Mouse (Mus musculus) midbrain, embryonic 11.5 days (tissue): Measurements from ENCODE around the gene Olig3. TPM values are rescaled to one million over a fixed set of nuclear protein-coding genes. Genes with fewer than 3 reads are reported as not detected.

Experiments
- ATAC-seq: fragments of 200-750 bp; cut with Nextera tagmentation; 2 replicates; pipeline ENCODE4 v1.8.0; 2017; ENCODE audit warnings: moderate TSS enrichment, moderate library complexity; ENCODE audit not compliant: low FRiP score
- DNase-seq: peaks from one replicate; pipeline ENCODE4 v3.0.0; 2015; ENCODE audit warnings: low spot score; ENCODE audit errors: missing footprints
- H3K27ac ChIP-seq: fragments of 300-500 bp; sonication (generic); 2 replicates; pipeline ENCODE4 v1.5.1; 2014; ENCODE audit warnings: low read depth, low read length
- H3K27me3 ChIP-seq: fragments of 300-500 bp; sonication (generic); 2 replicates; pipeline ENCODE4 v1.6.1; 2014; ENCODE audit warnings: mild to moderate bottlenecking, low read length, moderate library complexity, mixed read lengths; ENCODE audit not compliant: control insufficient read depth, insufficient read depth
- H3K36me3 ChIP-seq: fragments of 300-500 bp; sonication (generic); 2 replicates; pipeline ENCODE4 v1.6.1; 2014; ENCODE audit warnings: mild to moderate bottlenecking, low read length, moderate library complexity, mixed read lengths; ENCODE audit not compliant: control insufficient read depth, insufficient read depth
- H3K4me1 ChIP-seq: fragments of 300-500 bp; sonication (generic); 2 replicates; pipeline ENCODE4 v1.6.1; 2014; ENCODE audit warnings: low read length; ENCODE audit not compliant: control insufficient read depth, insufficient read depth
- H3K4me2 ChIP-seq: fragments of 300-500 bp; sonication (generic); 2 replicates; pipeline ENCODE4 v1.6.1; 2014; ENCODE audit warnings: mild to moderate bottlenecking, moderate library complexity
- H3K4me3 ChIP-seq: fragments of 300-500 bp; sonication (generic); 2 replicates; pipeline ENCODE4 v1.5.1; 2014; ENCODE audit warnings: low read depth, low read length
- H3K9ac ChIP-seq: fragments of 300-500 bp; sonication (generic); 2 replicates; pipeline ENCODE4 v1.6.1; 2014; ENCODE audit warnings: low read length
- H3K9me3 ChIP-seq: fragments of 300-500 bp; sonication (generic); 2 replicates; pipeline ENCODE4 v1.6.1; 2016; ENCODE audit warnings: low read length; ENCODE audit not compliant: control insufficient read depth
- WGBS: fragments of 180-500 bp; shearing (Covaris S2); extraction: QIAGEN DNeasy Blood & Tissue Kit; methylation state at CpG from one replicate; pipeline ENCODE4 v1.1.7; 2014; 5-methylcytosine and 5-hydroxymethylcytosine counted together
- polyA plus RNA-seq: library from polyadenylated mRNA; unstranded; fragments of >200 nt; fragmentation: Nextera tagmentation; extraction: Ambion mirVana; gene quantifications from 2 replicates; pipeline ENCODE4 v1.2.1, GENCODE M21; 2014

The Olig3 gene
- polyA plus RNA-seq, 1 experiment from 2014 or later, result 18.7 TPM

DNA sequence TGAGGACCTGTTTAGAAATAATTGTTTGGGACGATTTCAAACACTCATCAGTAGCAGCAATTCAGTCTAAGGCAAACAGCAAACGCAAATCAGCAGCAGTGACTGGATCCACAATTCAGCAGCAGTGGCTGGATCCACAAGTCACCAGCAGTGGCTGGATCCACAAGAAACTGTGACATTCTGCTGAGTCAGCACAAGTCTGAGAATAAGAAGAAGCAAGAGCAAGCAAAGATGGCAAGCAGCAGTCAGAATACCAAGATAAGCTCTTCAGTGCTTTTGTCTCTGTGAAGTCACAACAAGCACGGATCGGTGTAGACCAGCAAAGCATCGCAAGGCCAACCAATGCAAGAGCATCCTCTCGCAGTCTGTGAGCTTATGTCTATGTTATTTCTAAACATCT lies 12.3 kb upstream of the Olig3 start:
- Histone ChIP-seq H3K36me3 (no peaks in the 10 kb centered on the region), H3K9me3 (no peaks in the 10 kb centered on the region), H3K4me3 (no peak overlapping the region), H3K4me2 (no peak overlapping the region), H3K27ac (no peak overlapping the region), H3K27me3 (peaks cover 54% of the 10 kb centered on the region), H3K4me1 (peaks cover 5% of the 10 kb centered on the region; the same call in 1 of the 2 replicates), H3K9ac (no peak overlapping the region)
- DNase-seq, result no peak
- 86% methylated on average over 6 of the region's 6 CpGs for WGBS
- no peak for ATAC-seq

DNA sequence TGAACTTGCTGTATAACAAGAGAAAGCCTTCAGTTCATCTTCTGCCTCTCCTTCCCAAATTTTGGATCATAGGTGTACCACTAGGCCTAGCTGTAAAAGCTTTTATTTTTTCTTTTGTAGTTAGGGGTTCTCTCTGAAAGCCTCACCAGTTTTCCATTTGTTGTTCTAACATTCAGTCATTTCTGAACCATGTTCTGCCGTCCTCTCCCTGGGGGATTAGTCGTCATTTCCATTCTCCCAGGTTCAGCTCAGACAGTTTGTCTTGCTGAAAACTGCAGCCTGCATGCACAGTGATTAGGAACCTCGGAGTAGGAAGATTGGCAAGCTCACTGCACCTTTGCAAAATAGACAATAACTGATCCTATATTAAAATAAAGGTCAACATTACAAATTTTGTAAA lies 7.0 kb upstream of the Olig3 start:
- Histone ChIP-seq H3K4me1 (peaks cover 7% of the 10 kb centered on the region; the same call in 1 of the 2 replicates), H3K27me3 (peaks cover 53% of the 10 kb centered on the region), H3K27ac (no peak overlapping the region), H3K36me3 (no peaks in the 10 kb centered on the region), H3K4me2 (no peak overlapping the region), H3K9ac (no peak overlapping the region), H3K4me3 (no peak overlapping the region), H3K9me3 (no peaks in the 10 kb centered on the region)
- WGBS, result 33% methylated on average over 3 of the region's 3 CpGs
- DNase-seq (no peak), ATAC-seq (no peak)

DNA sequence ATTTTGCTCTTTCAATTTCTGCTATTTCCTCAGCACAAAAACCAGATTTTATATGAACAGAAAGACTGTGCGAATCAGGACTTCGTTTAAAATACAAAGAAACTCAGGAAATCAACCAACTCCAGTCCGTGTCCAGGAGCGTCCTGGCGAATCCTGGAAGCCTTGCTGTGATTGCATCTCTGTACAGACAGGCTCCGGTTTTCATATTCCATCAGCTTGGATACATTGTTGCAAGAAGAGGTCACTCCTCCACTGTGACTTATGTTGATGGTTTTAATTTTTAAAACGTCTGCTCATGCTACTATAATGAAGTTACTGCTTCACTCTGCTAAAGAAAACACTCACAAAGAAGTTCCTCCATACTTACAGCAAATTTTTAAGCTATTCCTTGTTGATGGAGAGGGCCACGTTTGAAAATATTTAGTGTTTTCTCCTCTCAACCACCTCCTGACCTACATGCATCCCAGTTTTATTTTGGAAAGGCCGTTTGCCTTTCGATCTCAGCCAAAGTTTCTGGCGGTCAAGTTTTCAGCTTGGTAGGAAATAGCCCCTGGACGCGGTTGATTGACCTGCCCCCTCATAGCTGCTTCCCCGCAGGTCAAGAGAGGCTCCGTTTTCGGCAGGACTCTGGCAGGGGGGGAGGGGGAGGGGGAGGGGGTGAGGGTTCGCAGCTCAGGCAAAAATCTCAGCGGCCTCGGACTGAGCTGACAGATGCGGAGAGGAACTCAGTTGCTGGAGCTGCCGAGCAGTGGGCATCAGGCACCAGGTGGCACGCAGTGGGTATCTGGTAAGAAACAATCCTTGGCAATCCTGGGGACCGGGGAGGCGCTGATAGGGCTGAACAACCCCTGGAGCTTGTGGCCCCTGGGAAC lies 4.1 kb upstream of the Olig3 start:
- H3K4me2 ChIP-seq, result peak overlapping the region; percentile 26
- 2% methylated on average over 24 of the region's 24 CpGs for WGBS
- peak; percentile 35; the same call in 1 of the 2 replicates for ATAC-seq
- no peaks in the 10 kb centered on the region for H3K9me3 ChIP-seq
- no peaks in the 10 kb centered on the region for H3K36me3 ChIP-seq
- H3K27ac ChIP-seq, result no peak overlapping the region
- DNase-seq, result peak; percentile 94
- peak overlapping the region; percentile 20 for H3K4me3 ChIP-seq
- H3K27me3 ChIP-seq, result peaks cover 77% of the 10 kb centered on the region
- H3K4me1 ChIP-seq, result peaks cover 7% of the 10 kb centered on the region; the same call in 1 of the 2 replicates
- peak overlapping the region; percentile 33; the same call in 1 of the 2 replicates for H3K9ac ChIP-seq

DNA sequence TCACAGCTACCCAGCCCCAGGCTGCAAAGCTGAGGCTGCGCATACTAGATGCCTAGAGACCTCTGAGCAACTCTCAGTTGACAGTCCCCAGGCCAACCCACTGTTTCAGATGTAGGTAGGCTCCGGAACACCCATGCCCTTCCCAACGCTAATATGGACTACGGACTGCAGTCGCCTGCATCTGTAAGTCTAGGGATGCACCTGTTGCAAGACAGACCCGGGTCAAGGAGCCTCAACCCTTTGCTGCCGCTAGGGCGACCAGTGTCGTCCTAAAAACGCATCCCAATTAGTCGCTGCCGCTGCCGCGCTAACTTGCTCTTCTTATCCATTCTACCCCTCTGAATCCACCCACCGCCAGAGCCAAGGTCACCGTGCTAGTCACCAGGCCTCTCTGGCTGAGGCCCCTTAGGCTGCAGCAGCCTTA lies 3.4 kb upstream of the Olig3 start:
- Histone ChIP-seq H3K36me3 (no peaks in the 10 kb centered on the region), H3K9ac (peak overlapping the region; percentile 33; the same call in 1 of the 2 replicates), H3K27me3 (peaks cover 79% of the 10 kb centered on the region), H3K27ac (no peak overlapping the region), H3K4me1 (peaks cover 7% of the 10 kb centered on the region; the same call in 1 of the 2 replicates), H3K4me3 (peak overlapping the region; percentile 20), H3K9me3 (no peaks in the 10 kb centered on the region), H3K4me2 (peak overlapping the region; percentile 26)
- DNase-seq, result peak; percentile 96
- 2% methylated on average over 16 of the region's 16 CpGs for WGBS
- ATAC-seq, result peak; percentile 49; the same call in 1 of the 2 replicates

DNA sequence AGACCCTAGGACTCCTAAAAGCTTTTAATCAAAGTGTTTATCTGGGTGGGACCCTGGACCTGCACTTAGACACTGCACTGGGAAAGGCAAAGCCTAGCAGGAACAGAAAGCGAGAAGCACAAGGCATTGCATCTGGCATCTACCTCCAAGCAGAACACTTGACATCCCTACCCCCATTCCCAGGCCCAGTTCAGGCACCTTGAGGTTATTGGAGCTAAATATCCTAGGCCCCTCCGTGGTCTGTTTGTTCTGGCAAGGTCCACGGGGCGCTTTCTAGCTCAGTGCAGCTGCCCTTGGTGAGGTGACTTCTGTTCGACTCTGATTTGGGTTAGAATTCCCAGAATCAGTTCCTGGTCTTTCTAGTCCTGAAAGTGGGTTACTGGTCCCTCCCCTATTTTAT lies 2.7 kb upstream of the Olig3 start:
- DNase-seq, result peak; percentile 94
- Histone ChIP-seq H3K27me3 (peaks cover 80% of the 10 kb centered on the region), H3K27ac (no peak overlapping the region), H3K4me2 (no peak overlapping the region), H3K36me3 (no peaks in the 10 kb centered on the region), H3K4me3 (no peak overlapping the region), H3K9ac (no peak overlapping the region), H3K4me1 (peaks cover 7% of the 10 kb centered on the region; the same call in 1 of the 2 replicates), H3K9me3 (no peaks in the 10 kb centered on the region)
- 4% methylated on average over 5 of the region's 5 CpGs for WGBS
- ATAC-seq, result no peak

DNA sequence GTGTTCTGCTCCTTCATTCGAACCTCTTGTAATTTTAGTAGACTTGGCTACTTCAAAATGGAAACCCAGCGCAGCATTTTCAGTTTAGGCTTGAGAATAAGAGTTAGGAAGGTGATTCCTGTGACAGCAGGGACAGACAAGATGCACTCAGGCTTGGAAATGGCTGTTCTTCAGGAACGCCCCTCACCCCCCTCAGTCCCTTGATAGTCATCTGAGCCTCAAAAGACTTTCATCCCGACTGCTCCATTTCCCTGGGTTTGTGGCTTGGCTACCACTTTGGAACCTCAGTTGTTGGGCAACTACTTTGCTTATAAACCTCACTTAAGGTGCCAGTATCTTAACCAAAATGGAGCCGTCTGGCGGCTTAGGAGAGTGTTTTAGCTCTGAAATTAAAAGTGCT lies 2.2 kb upstream of the Olig3 start:
- H3K4me2 ChIP-seq, result no peak overlapping the region
- DNase-seq, result peak; percentile 93
- H3K9me3 ChIP-seq, result no peaks in the 10 kb centered on the region

DNA sequence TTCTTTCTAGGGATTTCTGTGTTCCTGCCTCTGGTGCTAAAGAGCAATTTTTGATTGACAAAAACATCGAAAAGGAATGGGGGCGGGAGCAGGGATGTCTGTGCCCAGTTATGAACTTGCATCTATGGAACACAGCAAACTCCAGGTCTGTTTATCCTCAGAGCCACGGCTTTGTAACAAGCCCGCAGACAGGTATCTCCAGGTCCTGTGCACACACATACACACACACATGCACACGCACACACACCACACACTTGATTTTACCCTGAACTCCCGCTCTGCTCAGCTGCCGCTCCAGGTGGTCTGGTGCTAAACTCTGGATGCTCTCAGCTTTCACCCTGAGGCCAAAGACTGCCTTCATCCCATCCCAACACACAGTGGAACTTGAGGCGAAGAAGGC lies 1.3 kb upstream of the Olig3 start:
- Histone ChIP-seq H3K4me1 (peaks cover 7% of the 10 kb centered on the region; the same call in 1 of the 2 replicates), H3K9me3 (no peaks in the 10 kb centered on the region), H3K36me3 (no peaks in the 10 kb centered on the region), H3K27me3 (peaks cover 88% of the 10 kb centered on the region), H3K27ac (peak overlapping the region; percentile 11; the same call in 1 of the 2 replicates), H3K4me3 (peak overlapping the region; percentile 15; the same call in 1 of the 2 replicates), H3K4me2 (peak overlapping the region; percentile 22), H3K9ac (0 out of 2 replicates have a peak overlapping the region, but pooled peaks have one; percentile 5)
- no peak for ATAC-seq
- whole genome bisulfite sequencing, result 4% methylated on average over 8 of the region's 8 CpGs
- peak; percentile 94 for DNase-seq

More for the DNA sequence above, 2.2 kb upstream of the Olig3 start:
- H3K4me1 ChIP-seq, result peaks cover 7% of the 10 kb centered on the region; the same call in 1 of the 2 replicates
- 4% methylated on average over 6 of the region's 6 CpGs for WGBS
- H3K4me3 ChIP-seq, result no peak overlapping the region
- H3K9ac ChIP-seq, result no peak overlapping the region
- H3K36me3 ChIP-seq, result no peaks in the 10 kb centered on the region
- H3K27me3 ChIP-seq, result peaks cover 81% of the 10 kb centered on the region
- H3K27ac ChIP-seq, result no peak overlapping the region
- no peak for ATAC-seq

DNA sequence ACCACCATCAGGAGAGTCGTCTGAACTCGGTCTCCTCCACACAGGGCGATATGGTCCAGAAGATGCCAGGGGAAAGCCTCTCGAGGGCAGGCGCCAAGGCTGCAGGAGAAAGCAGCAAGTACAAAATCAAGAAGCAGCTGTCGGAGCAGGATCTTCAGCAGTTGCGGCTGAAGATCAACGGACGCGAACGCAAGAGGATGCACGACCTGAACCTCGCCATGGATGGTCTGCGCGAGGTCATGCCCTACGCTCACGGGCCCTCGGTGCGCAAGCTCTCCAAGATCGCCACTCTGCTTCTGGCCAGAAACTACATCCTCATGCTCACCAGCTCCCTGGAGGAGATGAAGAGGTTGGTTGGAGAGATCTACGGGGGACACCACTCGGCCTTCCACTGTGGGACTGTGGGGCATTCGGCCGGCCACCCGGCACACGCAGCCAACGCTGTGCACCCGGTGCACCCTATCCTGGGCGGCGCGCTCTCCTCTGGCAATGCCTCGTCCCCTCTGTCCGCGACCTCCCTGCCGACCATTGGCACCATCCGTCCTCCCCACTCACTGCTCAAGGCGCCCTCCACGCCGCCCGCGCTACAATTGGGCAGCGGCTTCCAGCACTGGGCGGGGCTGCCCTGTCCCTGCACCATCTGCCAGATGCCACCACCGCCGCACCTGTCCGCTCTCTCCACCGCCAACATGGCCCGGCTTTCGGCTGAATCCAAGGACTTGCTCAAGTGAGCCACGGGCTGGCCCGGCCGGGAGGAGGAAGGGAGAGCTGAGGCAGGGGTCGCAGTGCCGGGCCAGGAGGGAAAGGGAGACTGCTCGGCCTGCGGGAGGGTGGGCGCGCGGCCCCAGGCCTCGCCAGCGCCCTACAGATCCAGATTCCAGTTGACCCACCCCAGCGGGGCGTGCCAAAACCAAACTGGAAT lies 648 bp downstream of the Olig3 start:
- H3K4me3 ChIP-seq, result peak overlapping the region; percentile 33
- peak overlapping the region; percentile 26 for H3K4me2 ChIP-seq
- H3K27me3 ChIP-seq, result peaks cover 94% of the 10 kb centered on the region
- no peak overlapping the region for H3K27ac ChIP-seq
- H3K36me3 ChIP-seq, result no peaks in the 10 kb centered on the region
- H3K4me1 ChIP-seq, result peaks cover 7% of the 10 kb centered on the region; the same call in 1 of the 2 replicates
- H3K9ac ChIP-seq, result peak overlapping the region; percentile 43
- WGBS, result under 1% methylated on average over 63 of the region's 63 CpGs
- no peaks in the 10 kb centered on the region for H3K9me3 ChIP-seq
- peak; percentile 54 for ATAC-seq
- peak; percentile 95 for DNase-seq
